Mouse (Mus musculus): Measurements from ENCODE around the gene Taok2.
"Not testable (repeated sequence)": the region's sequence is repeated elsewhere in the genome, so short reads cannot be mapped to it uniquely, and the experiment has no call there.

Gene Taok2

GRCm38 (mm10) chr7:126884286-126885164 is at the start of gene Taok2:
Gene Taok2 (minus strand): TSS chr7:126884703.
- DNase-seq = peak; percentile 96 to 98

DNA sequence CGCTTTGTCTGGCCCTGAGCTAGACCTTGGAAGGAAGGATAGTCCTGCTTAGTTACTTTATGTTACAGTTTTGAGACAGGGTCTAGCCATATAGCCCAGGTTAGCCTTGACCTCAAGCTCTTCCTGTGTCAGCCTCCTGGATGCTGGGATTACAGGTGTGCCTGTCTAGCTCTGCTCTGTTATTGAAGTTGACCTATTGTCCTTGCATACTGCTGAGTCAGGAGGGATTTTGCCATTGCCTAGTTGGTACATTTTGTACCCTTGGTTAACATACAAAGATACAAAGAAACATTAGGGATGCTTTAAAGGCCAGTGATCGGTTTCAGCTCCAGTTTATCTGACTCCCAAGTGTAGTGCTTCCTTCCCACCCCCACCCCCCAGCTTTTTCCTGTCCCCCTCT is 48.1 kb upstream of the Taok2 start:
- no peak for DNase-seq

GRCm38 (mm10) chr7:126929046-126929445 is 44.5 kb upstream of the Taok2 start:
- no peak for DNase-seq

GRCm38 (mm10) chr7:126928384-126929037 is 44.0 kb upstream of the Taok2 start, which contains the start of gene Kctd13:
Gene Kctd13 (plus strand): TSS chr7:126928879.
- peak; percentile 90 to 93 for DNase-seq

GRCm38 (mm10) chr7:126926299-126926698 is 41.8 kb upstream of the Taok2 start:
- no peak for DNase-seq

DNA sequence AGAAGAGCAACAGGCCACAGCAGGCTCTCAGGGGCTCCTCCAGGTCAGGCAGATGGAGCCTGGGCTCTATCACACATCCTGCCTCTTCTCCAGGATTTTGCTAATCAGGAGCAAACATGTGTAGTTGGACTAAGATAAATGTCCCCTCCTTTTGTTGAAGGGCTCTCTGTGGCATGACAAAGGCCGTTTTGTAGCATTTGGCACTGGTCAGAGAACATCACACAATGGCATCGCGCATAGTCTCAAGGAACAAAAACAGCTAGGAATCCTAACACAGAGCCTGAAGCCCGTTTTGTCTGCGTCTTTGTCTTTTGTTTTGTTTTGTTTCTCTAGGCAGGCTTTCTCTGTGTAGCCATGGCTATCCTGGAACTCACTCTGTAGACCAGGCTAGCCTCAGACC is 39.5 kb upstream of the Taok2 start:
- no peak for DNase-seq

- DNase-seq = no peak
Measured at GRCm38 (mm10) chr7:126922624-126923060, 38.1 kb upstream of the Taok2 start, which contains the start of gene Tmem219. Gene Tmem219 (minus strand): TSS chr7:126922917.

- no peak for DNase-seq
Measured at GRCm38 (mm10) chr7:126921563-126921962, 37.1 kb upstream of the Taok2 start.

DNA sequence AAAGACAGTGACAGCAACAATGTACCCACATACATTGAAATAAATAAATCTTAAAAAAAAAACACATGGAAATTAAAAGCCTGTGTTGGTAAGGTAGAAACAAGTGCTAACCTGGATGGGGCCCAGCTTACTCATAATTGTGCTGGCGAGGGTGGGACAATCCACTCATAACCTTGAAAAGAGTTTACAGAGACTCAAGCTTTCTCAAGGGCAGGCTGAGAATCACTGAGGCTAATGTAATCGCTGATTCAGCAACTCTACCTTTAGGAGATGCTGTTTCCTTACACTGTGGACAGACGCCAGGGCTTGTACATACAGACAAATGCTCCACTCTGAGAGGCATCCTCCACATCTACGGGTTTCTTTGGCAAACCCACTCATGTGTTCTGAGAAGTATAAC is 35.5 kb upstream of the Taok2 start:
- no peak for DNase-seq

GRCm38 (mm10) chr7:126918356-126918755 is 33.9 kb upstream of the Taok2 start:
- DNase-seq = not testable (repeated sequence)

DNA sequence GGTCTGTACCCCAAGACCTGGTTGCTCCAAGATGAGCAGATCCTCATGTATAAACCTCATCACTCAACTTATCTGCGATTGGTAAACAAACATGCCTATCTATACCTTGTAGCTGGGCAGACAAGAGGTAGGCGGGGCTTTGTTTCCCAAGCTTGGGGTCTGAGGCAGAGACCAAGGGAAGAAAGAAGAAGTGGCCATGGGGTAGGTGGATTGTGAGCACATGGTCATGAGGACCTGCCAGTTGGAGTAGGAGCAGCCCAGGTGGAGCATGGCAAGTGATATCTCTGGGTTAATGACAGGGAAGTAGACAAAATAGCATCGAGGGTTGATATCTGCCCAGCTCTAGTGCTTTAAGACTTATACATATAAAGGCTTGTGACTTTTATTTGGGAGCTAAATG is 30.3 kb upstream of the Taok2 start:
- DNase-seq = no peak

DNA sequence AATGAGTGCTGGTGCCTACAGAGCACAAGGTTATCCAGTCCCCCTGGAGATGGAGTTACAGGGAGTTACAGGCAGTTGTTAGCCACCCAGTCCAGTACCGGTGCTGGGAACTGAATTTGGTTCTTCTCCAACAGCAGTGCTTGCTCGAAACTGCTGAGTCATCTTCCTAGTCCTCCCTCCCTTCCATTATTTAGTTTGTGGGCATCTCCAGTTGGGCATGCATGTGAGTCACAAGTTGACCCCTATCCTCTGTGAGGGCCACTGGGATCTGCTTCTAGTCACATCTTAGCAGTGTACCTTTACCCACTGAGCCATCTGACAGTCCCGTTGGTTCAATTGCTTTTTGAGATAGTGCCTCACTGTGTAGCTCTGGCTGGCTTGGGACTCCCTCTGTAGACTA is 21.1 kb upstream of the Taok2 start:
- no peak for DNase-seq

DNA sequence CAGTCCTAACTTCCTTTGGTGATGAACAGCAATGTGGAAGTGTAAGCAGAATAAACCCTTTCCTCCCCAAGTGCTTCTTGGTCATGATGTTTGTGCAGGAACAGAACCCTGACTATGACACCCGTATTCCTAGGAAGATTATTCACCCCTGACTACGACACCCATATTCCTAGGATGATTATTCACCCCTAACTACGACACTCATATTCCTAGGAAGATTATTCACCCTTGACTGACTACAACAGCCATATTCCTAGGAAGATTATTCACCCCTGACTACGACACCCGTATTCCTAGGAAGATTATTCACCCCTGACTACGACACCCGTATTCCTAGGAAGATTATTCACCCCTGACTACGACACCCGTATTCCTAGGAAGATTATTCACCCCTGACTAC is 15.3 kb upstream of the Taok2 start:
- DNase-seq = not testable (repeated sequence)

DNA sequence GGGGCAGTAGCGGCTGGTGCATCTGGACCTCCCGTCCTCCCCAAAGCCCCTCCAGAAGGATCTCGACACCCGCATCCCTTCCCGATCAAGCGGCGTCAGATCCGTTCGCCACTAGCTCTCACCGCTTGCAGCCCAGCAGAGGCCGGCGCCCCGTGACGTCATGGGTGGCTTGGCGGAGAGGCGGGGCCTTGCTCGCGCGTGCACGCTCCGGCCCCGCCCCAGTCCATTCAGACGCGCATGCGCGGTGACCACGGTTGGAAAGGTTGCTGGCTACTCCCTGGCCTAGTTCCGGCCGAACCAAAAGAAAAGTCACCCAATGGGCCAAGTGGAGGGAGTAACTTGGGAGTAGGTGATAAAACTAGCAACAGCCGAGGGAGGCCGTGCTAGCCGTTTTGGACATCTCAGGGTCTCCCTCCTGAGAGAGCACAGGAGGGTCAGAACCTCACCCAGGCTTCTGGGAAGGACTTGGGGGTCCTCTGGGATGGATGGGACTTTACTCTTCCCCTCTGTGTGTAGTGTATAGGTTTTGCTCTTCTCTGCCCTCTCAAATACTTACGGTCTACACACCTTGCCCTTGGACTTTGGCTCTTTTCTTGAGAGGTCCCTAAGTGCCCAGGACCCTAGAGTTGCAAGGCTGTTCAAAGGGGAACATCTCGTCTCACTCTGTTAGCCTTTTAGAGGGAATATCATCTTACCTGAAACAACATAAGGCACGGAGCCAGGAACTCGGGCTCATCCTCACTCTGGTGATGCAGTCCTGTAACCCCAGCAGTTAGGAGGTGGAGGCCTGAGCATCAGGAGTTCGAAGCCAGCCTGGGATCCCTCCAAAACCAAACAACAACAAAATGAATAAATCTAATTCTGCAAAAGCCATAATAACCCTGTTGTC is 13.8 kb upstream of the Taok2 start:
- peak; percentile 98 to 99 for DNase-seq

DNA sequence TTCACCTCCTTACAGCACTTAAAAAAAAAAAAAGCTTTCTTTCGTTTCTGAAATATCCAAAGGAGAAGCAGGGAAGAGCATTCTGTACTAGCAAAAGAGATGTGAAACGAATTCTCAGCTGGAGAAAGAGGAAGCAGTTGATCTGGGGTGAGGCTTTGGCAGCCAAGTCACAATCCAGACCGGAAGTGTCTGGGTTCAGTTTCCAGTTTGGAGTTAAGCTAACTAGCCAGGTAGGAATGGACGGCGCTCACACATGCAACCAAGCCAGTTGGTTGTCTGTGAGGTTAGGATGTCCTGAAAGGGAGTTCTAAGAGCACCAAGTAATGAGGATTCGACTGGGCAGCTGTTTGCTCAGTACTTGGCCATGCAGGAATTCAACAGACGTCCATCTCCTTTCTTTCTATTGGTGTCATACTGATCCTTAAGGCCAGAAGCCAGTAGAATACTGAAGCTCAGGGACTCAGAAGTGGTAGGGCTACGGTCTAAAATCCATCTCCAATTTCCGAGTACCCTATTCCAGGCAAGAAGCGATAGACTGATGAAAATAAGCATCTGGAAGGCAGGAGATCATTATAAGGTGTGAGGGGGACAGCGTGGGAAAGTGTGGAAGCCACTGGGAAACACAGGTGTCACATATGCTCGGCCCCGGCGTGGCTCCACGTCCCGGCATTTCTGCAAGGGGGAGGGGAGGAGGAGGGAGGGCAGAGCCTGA is 13.0 kb upstream of the Taok2 start:
- no peak for DNase-seq

- DNase-seq = no peak
Measured at GRCm38 (mm10) chr7:126896912-126897311, 12.4 kb upstream of the Taok2 start.

GRCm38 (mm10) chr7:126888852-126889251 is 4.3 kb upstream of the Taok2 start:
- DNase-seq = no peak

GRCm38 (mm10) chr7:126887281-126887680 is 2.8 kb upstream of the Taok2 start:
- DNase-seq = no peak

- DNase-seq = no peak
Measured at GRCm38 (mm10) chr7:126883731-126884181, 747 bp downstream of the Taok2 start.

- DNase-seq = no peak
Measured at GRCm38 (mm10) chr7:126881040-126881439, 3.5 kb downstream of the Taok2 start.

- no peak for DNase-seq
Measured at GRCm38 (mm10) chr7:126877239-126877638, 7.3 kb downstream of the Taok2 start.

DNA sequence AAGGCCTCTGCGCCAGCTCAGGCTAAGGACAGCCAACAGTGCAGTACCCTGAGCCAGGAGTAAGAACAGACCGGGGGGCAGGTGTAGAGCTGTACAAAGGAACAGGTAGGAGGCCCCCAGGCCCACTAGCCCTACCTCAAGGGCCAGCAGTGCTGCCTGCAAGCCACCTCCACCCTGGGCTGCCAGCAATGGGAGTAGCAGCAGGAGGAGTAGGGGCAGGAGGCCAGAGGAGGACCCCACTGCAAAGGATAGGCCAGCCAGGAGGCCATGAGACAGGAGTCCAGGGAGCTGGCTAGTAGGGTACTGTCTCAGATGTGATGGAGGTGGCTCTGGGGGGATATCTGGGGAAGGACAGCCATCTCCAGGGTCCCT is 14.0 kb downstream of the Taok2 start:
- no peak for DNase-seq
